Mouse (Mus musculus) stomach, postnatal 0 days (tissue): ENCODE data around the gene Tnik. TPM values are rescaled to one million over a fixed set of nuclear protein-coding genes. Genes with fewer than 3 reads are reported as not detected.
A peak's percentile ranks its signal among the peaks of the same experiment; 100 is the strongest.

ENCODE experiments used
- ATAC-seq: fragments of 200-750 bp; cut with Nextera tagmentation; 2 replicates; pipeline ENCODE4 v1.8.0; 2017; ENCODE audit not compliant: low FRiP score, low TSS enrichment
- DNase-seq: peaks from one replicate; pipeline ENCODE4 v3.0.0-alpha.2; 2016; ENCODE audit warnings: low spot score
- H3K27ac ChIP-seq: fragments of 300-500 bp; sonication (generic); replicated peaks from 2 replicates; pipeline ENCODE4 v1.5.1; 2014; ENCODE audit warnings: mild to moderate bottlenecking, control low read depth
- H3K27me3 ChIP-seq: fragments of 300-500 bp; sonication (generic); 2 replicates; pipeline ENCODE4 v1.6.1; 2014; ENCODE audit warnings: low read length; ENCODE audit not compliant: control insufficient read depth, insufficient read depth
- H3K36me3 ChIP-seq: fragments of 300-500 bp; sonication (generic); 2 replicates; pipeline ENCODE4 v1.6.1; 2014; ENCODE audit warnings: low read length, mixed read lengths; ENCODE audit not compliant: control insufficient read depth, insufficient read depth
- H3K4me1 ChIP-seq: fragments of 300-500 bp; sonication (generic); replicated peaks from 2 replicates; pipeline ENCODE4 v1.6.1; 2014; ENCODE audit warnings: antibody characterized with exemption; ENCODE audit not compliant: control insufficient read depth, insufficient read depth
- H3K4me2 ChIP-seq: fragments of 300-500 bp; sonication (generic); replicated peaks from 2 replicates; pipeline ENCODE4 v1.6.1; 2014; ENCODE audit warnings: low read depth, mild to moderate bottlenecking, control low read depth, moderate library complexity
- H3K4me3 ChIP-seq: fragments of 300-500 bp; sonication (generic); 2 replicates; pipeline ENCODE4 v1.5.1; 2014; ENCODE audit warnings: low read depth, low read length, control low read depth
- H3K9ac ChIP-seq: fragments of 300-500 bp; sonication (generic); 2 replicates; pipeline ENCODE4 v1.6.1; 2014; ENCODE audit warnings: mild to moderate bottlenecking, low read length, control low read depth, mixed read lengths
- H3K9me3 ChIP-seq: fragments of 300-500 bp; sonication (generic); 2 replicates; pipeline ENCODE4 v1.6.1; 2016; ENCODE audit warnings: low read length; ENCODE audit not compliant: control insufficient read depth
- CTCF ChIP-seq: IDR thresholded peaks from 2 replicates; pipeline ENCODE4 v1.5.1; 2016; ENCODE audit warnings: antibody characterized with exemption, low read depth, mild to moderate bottlenecking, moderate library complexity
- EP300 ChIP-seq: optimal IDR thresholded peaks from 2 replicates; pipeline ENCODE3; 2016; ENCODE audit warnings: antibody characterized with exemption
- WGBS: fragments of 180-500 bp; shearing (Covaris S2); extraction: QIAGEN DNeasy Blood & Tissue Kit; methylation state at CpG from one replicate; pipeline ENCODE4 v1.1.7; 2014; 5-methylcytosine and 5-hydroxymethylcytosine counted together
- polyA plus RNA-seq: library from polyadenylated mRNA; unstranded; fragments of >200 nt; fragmentation: Nextera tagmentation; extraction: Ambion mirVana; gene quantifications from 2 replicates; pipeline ENCODE4 v1.2.1, GENCODE M21; 2015

The Tnik gene
- polyA plus RNA-seq, 1 experiment from 2014 or later, result 4.6 TPM

DNA sequence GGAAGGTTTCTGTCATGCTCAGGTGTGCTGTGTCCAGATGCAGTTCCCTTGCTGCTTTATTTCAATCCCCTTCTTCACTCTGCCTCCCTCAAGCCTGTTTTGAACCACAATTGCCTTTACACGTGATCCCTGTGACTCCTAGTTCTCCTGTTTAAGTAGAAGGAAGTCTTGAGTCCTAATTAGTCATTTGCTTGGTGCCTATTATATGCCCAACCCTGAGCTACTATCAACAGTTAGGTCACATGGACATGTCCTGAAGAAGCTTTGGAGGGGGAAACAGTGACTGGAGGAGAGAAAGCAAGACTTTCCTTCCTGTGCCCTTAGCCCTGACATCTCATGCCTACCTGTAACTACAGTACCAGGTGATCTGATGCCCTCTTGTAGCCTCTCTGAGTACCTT, 210.4 kb downstream of the Tnik start:
- Histone ChIP-seq H3K4me3 (no peak overlapping the region), H3K36me3 (no peaks in the 10 kb centered on the region), H3K4me1 (no peaks in the 10 kb centered on the region), H3K27me3 (no peaks in the 10 kb centered on the region), H3K27ac (no peak overlapping the region), H3K9ac (no peak overlapping the region), H3K9me3 (no peaks in the 10 kb centered on the region), H3K4me2 (no peak overlapping the region)
- TF ChIP-seq CTCF (no peak), EP300 (no peak)
- 46% methylated on average over 1 of the region's 1 CpGs for whole genome bisulfite sequencing
- ATAC-seq (peak; percentile 56; the same call in 1 of the 2 replicates), DNase-seq (no peak)

DNA sequence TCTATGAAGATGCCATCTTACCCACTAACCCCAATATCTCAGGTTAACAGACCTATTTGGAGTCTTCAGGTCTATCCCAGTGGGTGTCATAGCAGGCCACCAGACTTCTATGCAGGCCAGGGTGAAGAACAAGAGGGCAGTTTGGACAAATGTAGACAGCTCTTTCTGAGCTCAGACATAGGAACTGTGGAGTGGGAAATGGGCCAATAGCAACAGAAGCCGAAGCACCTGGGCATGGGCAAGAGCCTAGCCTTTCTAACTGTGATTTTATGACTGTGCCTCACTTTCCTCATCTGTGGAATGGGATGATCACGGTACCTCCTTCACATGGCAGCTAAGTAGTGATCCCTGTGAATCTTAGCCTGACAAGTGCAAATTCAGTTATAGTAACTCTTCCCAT, 214.4 kb downstream of the Tnik start:
- Histone ChIP-seq H3K4me1 (no peaks in the 10 kb centered on the region), H3K9me3 (no peaks in the 10 kb centered on the region), H3K9ac (no peak overlapping the region), H3K27me3 (no peaks in the 10 kb centered on the region), H3K4me2 (no peak overlapping the region), H3K36me3 (no peaks in the 10 kb centered on the region), H3K4me3 (no peak overlapping the region), H3K27ac (no peak overlapping the region)
- no peak for ATAC-seq
- no peak for DNase-seq
- TF ChIP-seq CTCF (no peak), EP300 (no peak)
- 90% methylated on average over 2 of the region's 2 CpGs for WGBS

GRCm38 (mm10) chr3:28485716-28486115, 222.7 kb downstream of the Tnik start:
- Histone ChIP-seq H3K36me3 (no peaks in the 10 kb centered on the region), H3K9ac (no peak overlapping the region), H3K27ac (no peak overlapping the region), H3K4me2 (no peak overlapping the region), H3K9me3 (no peaks in the 10 kb centered on the region), H3K4me3 (no peak overlapping the region), H3K4me1 (no peaks in the 10 kb centered on the region), H3K27me3 (no peaks in the 10 kb centered on the region)
- TF ChIP-seq CTCF, result no peak
- no peak for TF ChIP-seq EP300
- 84% methylated on average over 7 of the region's 7 CpGs for WGBS
- DNase-seq, result no peak
- no peak for ATAC-seq

DNA sequence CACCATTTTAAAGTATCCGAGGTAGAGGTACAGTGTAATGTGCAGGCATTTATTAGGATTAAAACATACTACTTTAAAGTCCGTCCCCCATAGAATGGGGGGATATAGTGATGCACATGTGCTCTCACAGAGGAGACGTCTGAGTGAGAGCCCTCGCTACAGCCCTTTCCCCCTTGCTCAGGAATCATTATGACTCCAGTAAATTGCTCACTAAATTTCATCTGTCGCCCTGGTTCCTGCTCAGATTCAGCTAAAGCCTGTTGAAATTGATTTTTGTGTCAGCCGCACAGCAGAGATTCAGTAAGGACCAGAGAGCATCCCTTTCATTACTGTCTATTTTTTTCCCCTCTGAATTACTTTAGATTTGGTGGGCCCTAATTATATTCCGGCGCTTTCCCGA, 224.4 kb downstream of the Tnik start:
- ATAC-seq, result no peak

DNA sequence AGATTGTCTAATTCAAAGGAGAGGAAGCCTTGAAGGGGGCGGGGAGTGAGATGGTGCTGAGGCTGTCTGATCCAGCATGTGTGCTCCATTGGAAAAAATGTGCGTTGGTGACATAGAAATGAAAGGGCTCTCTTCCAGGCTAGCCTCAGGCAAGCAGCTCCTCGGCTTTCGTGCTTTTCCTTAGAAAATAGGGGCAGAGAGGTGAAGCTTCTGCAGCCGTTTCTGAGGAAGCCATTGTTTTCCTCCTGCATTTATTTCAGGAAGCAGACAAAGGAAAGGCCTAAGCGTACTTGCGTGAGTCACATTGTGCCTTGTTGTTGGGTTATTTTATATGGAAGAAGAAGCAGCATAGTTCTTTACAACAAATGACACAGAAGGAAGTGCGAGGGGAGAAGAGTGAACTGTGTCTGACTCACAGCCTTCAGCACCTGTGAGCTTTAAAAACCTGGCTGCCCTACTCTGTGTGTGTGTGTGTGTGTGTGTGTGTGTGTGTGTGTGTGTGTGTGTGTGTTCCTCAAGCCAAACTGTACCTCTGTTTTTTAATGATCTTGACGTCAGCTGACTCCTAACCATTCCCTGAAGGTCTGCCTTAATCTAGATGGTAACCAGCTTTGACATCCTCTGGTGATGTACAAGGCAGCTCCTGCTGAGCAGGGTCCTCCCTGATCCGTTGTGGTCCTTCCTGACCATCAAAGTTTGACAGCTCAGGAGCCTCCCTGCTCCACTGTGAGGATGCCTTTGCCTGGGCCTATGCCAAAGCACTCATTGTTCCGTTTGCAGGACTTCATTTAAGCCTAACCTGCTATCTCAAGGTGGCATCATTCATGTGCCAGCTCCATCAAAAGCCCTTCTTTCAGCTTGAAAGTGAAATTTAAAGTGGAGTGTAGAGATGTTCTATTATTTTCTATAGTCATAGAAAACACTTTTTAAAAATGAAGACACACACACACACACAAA, 228.3 kb downstream of the Tnik start:
- H3K4me1 ChIP-seq, result no peaks in the 10 kb centered on the region
- no peak for DNase-seq
- H3K4me2 ChIP-seq, result no peak overlapping the region
- H3K4me3 ChIP-seq, result no peak overlapping the region
- H3K9ac ChIP-seq, result no peak overlapping the region
- H3K9me3 ChIP-seq, result no peaks in the 10 kb centered on the region
- no peak for TF ChIP-seq EP300
- no peak for ATAC-seq
- no peaks in the 10 kb centered on the region for H3K27me3 ChIP-seq
- WGBS, result 54% methylated on average over 11 of the region's 11 CpGs
- no peak overlapping the region for H3K27ac ChIP-seq
- H3K36me3 ChIP-seq, result no peaks in the 10 kb centered on the region

More for the DNA sequence above, 224.4 kb downstream of the Tnik start:
- no peaks in the 10 kb centered on the region for H3K9me3 ChIP-seq
- no peak overlapping the region for H3K27ac ChIP-seq
- H3K27me3 ChIP-seq, result no peaks in the 10 kb centered on the region
- TF ChIP-seq CTCF, result no peak
- TF ChIP-seq EP300, result no peak
- WGBS, result 80% methylated on average over 9 of the region's 9 CpGs
- no peaks in the 10 kb centered on the region for H3K36me3 ChIP-seq
- DNase-seq, result no peak
- no peak overlapping the region for H3K4me3 ChIP-seq
- H3K9ac ChIP-seq, result no peak overlapping the region
- H3K4me1 ChIP-seq, result no peaks in the 10 kb centered on the region
- H3K4me2 ChIP-seq, result no peak overlapping the region

DNA sequence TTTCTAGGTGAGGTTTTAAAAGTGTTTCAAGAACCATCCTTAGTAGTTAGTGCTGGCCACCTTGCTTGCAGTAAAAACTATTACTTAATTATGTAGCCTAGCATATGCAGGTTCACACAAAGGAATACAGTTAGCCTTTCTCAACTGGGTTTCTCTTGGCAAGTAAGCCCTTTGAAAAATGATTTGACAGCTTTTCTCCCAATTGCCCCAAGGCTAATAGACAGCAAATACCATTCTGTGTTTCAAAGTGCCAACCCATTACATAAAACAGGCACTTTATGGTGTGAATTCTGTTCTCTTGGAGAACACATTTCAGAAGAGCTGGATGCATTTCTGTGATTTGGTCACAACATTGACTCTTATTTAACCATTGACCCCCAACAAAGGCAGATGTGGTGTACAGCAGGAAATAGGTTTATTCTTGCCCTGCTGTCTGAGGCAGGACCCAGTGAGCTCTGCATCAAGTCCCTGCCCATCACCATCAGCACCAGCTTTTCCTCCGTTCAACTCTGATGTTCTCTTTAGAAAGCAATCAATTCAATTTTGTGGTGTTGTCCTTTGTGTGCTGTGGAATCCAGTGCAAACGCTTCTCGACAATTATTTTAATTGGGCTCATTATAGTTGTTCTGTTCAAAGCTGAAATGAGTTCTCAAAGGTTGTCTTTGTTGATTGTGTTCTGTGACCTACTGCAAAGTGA, 233.9 kb downstream of the Tnik start:
- no peak overlapping the region for H3K4me3 ChIP-seq
- H3K27ac ChIP-seq, result no peak overlapping the region
- no peaks in the 10 kb centered on the region for H3K27me3 ChIP-seq
- H3K9me3 ChIP-seq, result no peaks in the 10 kb centered on the region
- TF ChIP-seq CTCF, result no peak
- TF ChIP-seq EP300, result no peak
- no peak for DNase-seq
- H3K36me3 ChIP-seq, result no peaks in the 10 kb centered on the region
- no peaks in the 10 kb centered on the region for H3K4me1 ChIP-seq
- WGBS, result 84% methylated on average over 3 of the region's 3 CpGs
- ATAC-seq, result no peak
- no peak overlapping the region for H3K4me2 ChIP-seq
- H3K9ac ChIP-seq, result no peak overlapping the region
